Mouse (Mus musculus): ENCODE measurements around the gene Pacs2.

The Pacs2 gene

DNA sequence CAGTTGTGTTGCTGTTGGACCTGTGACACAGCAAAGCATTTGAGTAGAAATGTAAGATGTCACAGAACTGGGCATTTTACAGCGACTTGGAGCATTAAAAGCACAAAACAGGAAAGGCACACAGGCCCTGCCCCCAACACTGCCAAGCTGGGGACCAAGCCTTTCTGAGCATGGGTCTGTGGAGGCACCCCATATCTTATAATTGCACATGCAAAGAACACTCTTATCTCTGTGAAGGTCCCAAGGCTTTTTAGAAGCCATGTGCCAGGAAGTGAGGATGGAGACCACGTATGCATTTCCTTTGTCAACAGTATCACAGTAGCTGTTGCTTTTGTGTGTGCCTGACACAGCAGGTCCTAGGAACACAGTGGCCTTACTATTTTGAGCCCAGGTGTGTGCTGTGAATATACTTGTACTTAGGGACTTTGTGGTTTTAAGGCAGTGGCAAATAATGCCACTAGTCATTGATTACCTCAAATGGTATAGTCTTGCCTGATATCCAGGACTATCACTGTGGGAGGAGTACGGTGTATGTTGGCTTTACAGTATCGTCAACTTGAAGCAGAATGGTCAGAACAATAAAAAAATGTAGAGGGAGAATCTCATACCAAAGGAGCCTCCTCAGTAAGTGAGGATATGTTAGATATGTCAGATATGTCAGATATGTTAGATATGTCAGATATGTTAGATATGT lies 93.3 kb downstream of the Pacs2 start:
- in situ Hi-C loops (cut with MboI; ENCODE audit: unreplicated experiment in 2 of 2), result loop anchor here in 1 of 2 experiments (5.0 kb wide), 1 partner anchor 100 kb away; no protein-coding TSS in a partner anchor

DNA sequence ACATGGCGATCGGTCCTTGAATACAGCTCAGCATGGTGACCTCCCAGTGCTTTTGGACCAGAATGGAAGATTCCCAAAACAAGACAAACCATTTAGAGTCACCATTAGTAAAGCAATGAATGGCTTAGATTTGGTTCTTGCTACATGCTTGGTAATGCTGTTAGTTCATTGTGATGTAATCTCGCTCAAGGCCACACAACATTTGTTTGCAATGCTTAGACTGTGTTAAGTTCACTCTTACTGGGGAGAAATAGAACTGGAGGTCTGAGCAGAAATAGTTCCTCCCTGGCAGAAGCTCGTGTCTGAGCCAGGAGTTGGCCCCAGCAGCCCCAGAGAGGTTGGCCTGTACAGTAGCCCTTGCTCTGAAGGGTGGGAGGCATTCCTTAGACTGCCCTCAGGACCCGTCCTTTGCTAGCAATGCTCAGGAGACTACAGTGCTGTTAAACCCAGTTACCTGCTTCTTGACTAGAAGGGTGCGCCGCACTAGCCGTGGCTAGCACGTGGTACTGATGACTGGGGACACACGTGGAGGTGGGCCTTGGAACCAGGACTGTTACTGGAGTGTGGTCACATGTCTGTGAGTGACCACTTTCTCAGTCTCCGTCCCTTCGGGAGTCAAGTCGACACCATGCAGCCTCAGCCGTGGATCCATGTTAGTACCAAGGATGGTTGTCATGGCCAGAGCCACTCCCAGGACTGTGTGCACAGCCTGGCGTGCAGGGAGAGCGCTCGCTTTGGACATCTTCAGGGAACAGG lies 94.4 kb downstream of the Pacs2 start:
- in situ Hi-C loops (cut with MboI; ENCODE audit: unreplicated experiment in 2 of 2), result loop anchor here in 1 of 2 experiments (5.0 kb wide), 1 partner anchor 101 kb away; no protein-coding TSS in a partner anchor

DNA sequence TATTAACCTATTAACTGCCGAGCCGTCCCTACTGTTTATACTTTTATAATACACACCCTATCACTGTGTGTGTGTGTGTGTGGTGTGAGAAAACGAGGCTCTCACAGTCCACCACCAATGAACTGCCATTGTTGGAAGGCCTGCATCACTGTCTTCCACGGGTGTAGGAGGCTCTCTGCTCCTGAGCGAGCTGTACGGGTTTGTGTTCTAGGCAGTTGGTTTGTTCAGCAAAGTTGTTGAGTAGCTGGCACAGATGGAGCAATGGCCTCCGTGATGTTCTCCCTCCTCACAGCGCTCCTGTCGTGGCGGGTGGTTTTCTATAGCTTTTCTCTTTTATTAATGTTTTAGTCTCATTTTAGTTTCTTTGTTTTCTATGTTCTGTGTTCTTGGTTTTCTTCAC lies 95.5 kb downstream of the Pacs2 start:
- in situ Hi-C loops (cut with MboI; ENCODE audit: unreplicated experiment in 2 of 2), result loop anchor here in 1 of 2 experiments (5.0 kb wide), 1 partner anchor 102 kb away; no protein-coding TSS in a partner anchor

DNA sequence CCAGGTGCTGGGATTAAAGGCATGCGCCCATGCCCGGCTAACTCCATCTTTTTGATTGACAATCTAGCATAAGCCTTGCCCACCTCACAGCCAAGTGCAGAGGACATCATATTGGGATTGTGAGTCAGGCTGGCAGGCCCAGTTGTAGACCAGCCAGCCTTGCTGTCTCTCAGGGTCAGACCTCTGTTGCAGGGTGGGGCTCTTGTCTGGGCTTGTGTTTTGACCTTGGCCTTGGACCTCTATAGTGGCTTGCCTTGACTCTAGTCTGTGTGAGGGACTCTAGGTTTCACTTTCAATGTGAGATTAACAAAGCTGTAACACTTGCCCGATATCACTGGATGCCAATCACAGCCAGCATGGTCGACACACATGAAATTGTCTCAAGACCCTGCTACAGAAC lies 99.8 kb downstream of the Pacs2 start:
- in situ Hi-C loops (cut with MboI; ENCODE audit: unreplicated experiment in 2 of 2), result no loop called here

DNA sequence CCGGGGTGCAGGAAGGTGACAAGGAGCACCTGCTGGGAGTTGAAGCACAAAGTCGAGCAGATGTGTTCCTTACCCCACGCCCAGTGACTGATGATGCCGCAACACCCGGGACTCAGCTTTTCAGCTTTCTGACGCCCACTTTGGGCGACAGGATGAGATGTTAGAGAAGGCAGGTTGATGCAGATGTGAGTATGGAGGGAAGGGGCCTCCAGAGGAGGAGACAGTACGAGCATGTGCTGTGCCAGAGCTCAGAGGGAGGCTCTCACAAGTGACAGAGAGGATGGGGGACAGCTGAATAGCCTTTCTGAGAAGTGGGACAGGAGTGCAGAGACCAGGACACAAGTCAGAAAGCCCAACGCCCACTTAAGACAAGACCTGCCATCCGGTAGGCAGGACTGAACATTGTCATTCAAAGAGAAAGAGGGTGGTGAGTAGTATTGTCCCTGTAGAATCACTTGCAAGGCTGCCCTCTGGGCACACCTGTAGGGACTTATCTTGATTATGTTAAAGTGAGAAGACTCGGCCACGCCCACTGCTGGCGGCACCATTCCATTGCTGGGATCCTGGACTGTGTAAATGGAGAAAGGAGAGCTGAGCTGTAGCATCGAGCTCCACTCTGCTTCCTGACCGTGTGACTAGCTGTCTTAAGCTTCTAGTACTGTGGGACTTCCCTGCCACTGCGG lies 100.7 kb downstream of the Pacs2 start:
- in situ Hi-C loops (cut with MboI; ENCODE audit: unreplicated experiment in 2 of 2), result loop anchor here in 1 of 2 experiments (5.0 kb wide), 1 partner anchor 72 kb away; the partner anchor contains the start of gene Tmem121

DNA sequence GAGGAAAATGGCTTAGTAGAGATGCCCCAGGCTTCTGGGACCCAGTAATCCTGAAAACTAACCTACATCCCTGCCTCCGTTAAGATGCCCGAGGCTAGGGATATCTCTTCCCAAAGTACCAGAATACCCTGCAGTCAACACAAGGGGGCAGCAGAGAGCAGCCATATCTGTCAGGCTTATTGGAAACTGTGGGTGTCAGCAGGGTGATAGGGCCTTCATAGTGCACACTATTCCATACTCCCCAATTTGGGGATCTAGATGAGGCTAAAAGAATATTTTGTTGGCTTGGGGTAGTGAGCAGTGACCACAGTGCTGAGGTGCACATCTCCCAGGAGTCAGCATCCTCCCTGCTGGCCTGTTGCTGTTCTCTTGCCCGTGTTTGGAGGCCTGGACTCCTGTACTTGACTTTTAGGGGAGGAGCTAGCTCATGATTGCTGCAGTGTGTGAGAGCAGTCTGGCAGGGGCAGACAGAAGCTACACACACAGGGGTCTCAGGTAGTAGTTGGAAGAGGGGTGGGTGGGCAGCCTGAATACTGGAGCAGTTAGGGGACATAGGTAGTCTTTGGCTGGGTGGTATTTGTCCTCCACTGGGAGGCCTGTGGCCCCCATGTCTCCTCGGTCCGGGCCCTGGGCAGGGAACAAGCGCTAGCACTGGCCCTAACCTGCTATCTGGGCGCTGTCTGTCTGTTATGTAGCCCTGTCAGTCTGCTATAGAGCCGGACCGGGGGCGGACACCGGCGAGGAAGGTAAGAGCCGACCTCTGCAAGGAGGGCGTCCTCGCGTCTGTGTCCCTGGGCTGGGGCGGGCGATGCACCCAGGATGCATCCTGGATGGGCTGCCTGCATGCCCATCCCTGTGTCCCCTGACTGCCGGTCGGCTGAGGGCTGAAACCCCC lies 105.5 kb downstream of the Pacs2 start:
- in situ Hi-C loops (cut with MboI; ENCODE audit: unreplicated experiment in 2 of 2), result loop anchor here in 1 of 2 experiments (5.0 kb wide), 1 partner anchor 68 kb away; the partner anchor contains the start of gene Tmem121

Data from v-Abl transformed pro-B cells (cell line).